Mouse (Mus musculus) heart, adult 2 months (tissue): ENCODE results near the gene Thbs3. TPM values are rescaled to one million over a fixed set of nuclear protein-coding genes. Genes with fewer than 3 reads are reported as not detected.

Source experiments
- DNase-seq, 2 experiments: peaks; one replicate each; pipeline ENCODE4 v3.0.0; 2021
- H3K27ac ChIP-seq: fragments of 200-600 bp; 2 replicates; pipeline ENCODE4 v1.8.1; 2022
- H3K27me3 ChIP-seq: fragments of 200-500 bp; 2 replicates; pipeline ENCODE4 v1.6.1; 2012; ENCODE audit warnings: mild to moderate bottlenecking, low read length, inconsistent platforms, mixed read lengths; ENCODE audit not compliant: control insufficient read depth, insufficient read depth
- H3K36me3 ChIP-seq: fragments of 200-500 bp; 2 replicates; pipeline ENCODE4 v1.6.1; 2012; ENCODE audit warnings: low read length, inconsistent platforms; ENCODE audit not compliant: control insufficient read depth, insufficient read depth
- H3K4me1 ChIP-seq: fragments of 200-500 bp; 2 replicates; pipeline ENCODE4 v1.6.1; 2011; ENCODE audit warnings: low read length; ENCODE audit not compliant: control insufficient read depth, insufficient read depth
- H3K4me3 ChIP-seq: fragments of 200-600 bp; 2 replicates; pipeline ENCODE4 v1.8.1; 2022
- H3K79me2 ChIP-seq: fragments of 200-500 bp; replicated peaks from 2 replicates; pipeline ENCODE4 v1.6.1; 2012; ENCODE audit warnings: mild to moderate bottlenecking, inconsistent platforms, low read length, moderate library complexity, mixed read lengths; ENCODE audit not compliant: control insufficient read depth, insufficient read depth
- H3K9ac ChIP-seq: fragments of 200-500 bp; 2 replicates; pipeline ENCODE4 v1.6.1; 2012; ENCODE audit warnings: low read depth, mild to moderate bottlenecking, control low read depth, inconsistent platforms, low read length, mixed read lengths
- CTCF ChIP-seq: fragments of 200-600 bp; IDR thresholded peaks from 2 replicates; pipeline ENCODE4 v1.8.1; 2022; ENCODE audit warnings: antibody characterized with exemption, mild to moderate bottlenecking, moderate library complexity
- EP300 ChIP-seq: fragments of 200-500 bp; IDR thresholded peaks from 2 replicates; pipeline ENCODE4 v1.6.1; 2011; ENCODE audit warnings: low read depth, low read length, control low read depth; ENCODE audit not compliant: insufficient read depth
- POLR2A ChIP-seq: fragments of 200-500 bp; IDR thresholded peaks from 2 replicates; pipeline ENCODE4 v1.6.1; 2011; ENCODE audit warnings: mild to moderate bottlenecking, low read depth, low read length, control low read depth; ENCODE audit not compliant: insufficient read depth
- WGBS: fragments of 180-500 bp; shearing (Covaris S2); methylation state at CpG from one replicate; pipeline ENCODE4 v1.1.7; 2018; 5-methylcytosine and 5-hydroxymethylcytosine counted together
- intact Hi-C: fragments of 180-260 bp; cut with DNase I; formaldehyde crosslinking; loops from one replicate; pipeline ENCODE4 v1.15.1; 2025
- polyA plus RNA-seq: library from polyadenylated mRNA; depleted of rRNA; stranded (reverse); fragments of >200 nt; gene quantifications from 2 replicates; pipeline ENCODE4 v1.2.3, GENCODE M21; 2012
- total RNA-seq, 2 experiments: library from RNA; stranded (reverse); gene quantifications; 2 replicates each; pipeline ENCODE4 v1.2.3; 2021

The Thbs3 gene
- total and polyA plus RNA-seq, 3 experiments = 3.4 to 15.8 (median 5.1) TPM

GRCm38 (mm10) chr3:89230561-89230960 lies 15.6 kb downstream of the Thbs3 start:
- no peak overlapping the region for H3K4me3 ChIP-seq
- WGBS = 85% methylated on average over 2 of the region's 2 CpGs
- intact Hi-C loops = no loop called here
- no peaks in the 10 kb centered on the region for H3K27me3 ChIP-seq
- no peak for DNase-seq
- peaks cover 1% of the 10 kb centered on the region; the same call in 1 of the 2 replicates for H3K4me1 ChIP-seq
- no peak overlapping the region for H3K9ac ChIP-seq
- no peaks in the 10 kb centered on the region for H3K79me2 ChIP-seq
- no peaks in the 10 kb centered on the region for H3K36me3 ChIP-seq
- TF ChIP-seq CTCF (no peak), POLR2A (no peak), EP300 (no peak)
- no peak overlapping the region for H3K27ac ChIP-seq

GRCm38 (mm10) chr3:89231345-89231744 lies 16.4 kb downstream of the Thbs3 start:
- no peak overlapping the region for H3K27ac ChIP-seq
- H3K9ac ChIP-seq = no peak overlapping the region
- H3K4me3 ChIP-seq = no peak overlapping the region
- H3K27me3 ChIP-seq = no peaks in the 10 kb centered on the region
- H3K4me1 ChIP-seq = peaks cover 1% of the 10 kb centered on the region; the same call in 1 of the 2 replicates
- 46% methylated on average over 7 of the region's 7 CpGs for WGBS
- no peaks in the 10 kb centered on the region for H3K79me2 ChIP-seq
- intact Hi-C loops = no loop called here
- DNase-seq = no peak
- no peaks in the 10 kb centered on the region for H3K36me3 ChIP-seq
- TF ChIP-seq CTCF = no peak
- no peak for TF ChIP-seq EP300
- no peak for TF ChIP-seq POLR2A

GRCm38 (mm10) chr3:89231772-89232275 lies 16.8 kb downstream of the Thbs3 start:
- intact Hi-C loops = no loop called here
- H3K4me1 ChIP-seq = peaks cover 1% of the 10 kb centered on the region; the same call in 1 of the 2 replicates
- WGBS = 73% methylated on average over 16 of the region's 16 CpGs
- no peak for TF ChIP-seq EP300
- no peak for TF ChIP-seq POLR2A
- no peak for TF ChIP-seq CTCF
- no peaks in the 10 kb centered on the region for H3K27me3 ChIP-seq
- no peak overlapping the region for H3K9ac ChIP-seq
- DNase-seq = no peak
- H3K4me3 ChIP-seq = no peak overlapping the region
- no peaks in the 10 kb centered on the region for H3K79me2 ChIP-seq
- H3K36me3 ChIP-seq = no peaks in the 10 kb centered on the region
- H3K27ac ChIP-seq = no peak overlapping the region

- Histone ChIP-seq H3K9ac (no peak overlapping the region), H3K4me1 (peaks cover 1% of the 10 kb centered on the region; the same call in 1 of the 2 replicates), H3K79me2 (no peaks in the 10 kb centered on the region), H3K4me3 (no peak overlapping the region), H3K36me3 (no peaks in the 10 kb centered on the region), H3K27ac (no peak overlapping the region), H3K27me3 (no peaks in the 10 kb centered on the region)
- TF ChIP-seq EP300 (no peak), CTCF (no peak), POLR2A (no peak)
- DNase-seq = no peak
- 91% methylated on average over 6 of the region's 6 CpGs for WGBS
- intact Hi-C loops = no loop called here
These were observed 17.6 kb downstream of the Thbs3 start for GRCm38 (mm10) chr3:89232614-89233013.

- H3K9ac ChIP-seq = no peak overlapping the region
These were observed 18.7 kb downstream of the Thbs3 start for GRCm38 (mm10) chr3:89233562-89234110.

GRCm38 (mm10) chr3:89236516-89236915 lies 21.5 kb downstream of the Thbs3 start:
- intact Hi-C loops = no loop called here
- Histone ChIP-seq H3K36me3 (no peaks in the 10 kb centered on the region), H3K79me2 (no peaks in the 10 kb centered on the region), H3K27me3 (no peaks in the 10 kb centered on the region), H3K27ac (no peak overlapping the region), H3K4me1 (0 out of 2 replicates have a peak, but pooled peaks cover 1% of the 10 kb centered on the region), H3K4me3 (no peak overlapping the region), H3K9ac (no peak overlapping the region)
- 80% methylated on average over 10 of the region's 10 CpGs for WGBS
- no peak for TF ChIP-seq POLR2A
- no peak for TF ChIP-seq EP300
- no peak for TF ChIP-seq CTCF
- no peak for DNase-seq

More at GRCm38 (mm10) chr3:89233562-89234110, 18.7 kb downstream of the Thbs3 start:
- Histone ChIP-seq H3K4me3 (no peak overlapping the region), H3K79me2 (no peaks in the 10 kb centered on the region), H3K27ac (no peak overlapping the region), H3K4me1 (0 out of 2 replicates have a peak, but pooled peaks cover 1% of the 10 kb centered on the region), H3K27me3 (no peaks in the 10 kb centered on the region), H3K36me3 (no peaks in the 10 kb centered on the region)
- peak in 1 of 2 experiments; percentile 56 for DNase-seq
- TF ChIP-seq EP300 = no peak
- no peak for TF ChIP-seq POLR2A
- TF ChIP-seq CTCF = no peak
- 42% methylated on average over 14 of the region's 14 CpGs for WGBS
- intact Hi-C loops = no loop called here
